Mouse (Mus musculus) liver, adult 2 months (tissue): ENCODE data around the gene Ift22. TPM values are rescaled to one million over a fixed set of nuclear protein-coding genes. Genes with fewer than 3 reads are reported as not detected.

Experiments
- DNase-seq: peaks from one replicate; pipeline ENCODE4 v3.0.0-alpha.2; 2011; ENCODE audit warnings: low read depth, low spot score; ENCODE audit errors: extremely low read depth
- H3K27ac ChIP-seq: fragments of 200-500 bp; replicated peaks from 2 replicates; pipeline ENCODE4 v1.5.1; 2012; ENCODE audit warnings: low read depth, mild to moderate bottlenecking, control low read depth, inconsistent platforms, low read length; ENCODE audit not compliant: insufficient read depth
- H3K27me3 ChIP-seq: fragments of 200-500 bp; 2 replicates; pipeline ENCODE4 v1.6.1; 2012; ENCODE audit warnings: mild to moderate bottlenecking, moderate library complexity, low read length, inconsistent platforms; ENCODE audit not compliant: control insufficient read depth, insufficient read depth
- H3K36me3 ChIP-seq: fragments of 200-500 bp; 2 replicates; pipeline ENCODE4 v1.6.1; 2012; ENCODE audit warnings: low read length, inconsistent platforms; ENCODE audit not compliant: control insufficient read depth, insufficient read depth
- H3K4me1 ChIP-seq: fragments of 200-500 bp; 2 replicates; pipeline ENCODE4 v1.6.1; 2011; ENCODE audit warnings: low read length; ENCODE audit not compliant: control insufficient read depth, insufficient read depth
- H3K4me3 ChIP-seq: fragments of 200-500 bp; 2 replicates; pipeline ENCODE4 v1.5.1; 2011; ENCODE audit warnings: low read depth, mild to moderate bottlenecking, control low read depth, low read length, moderate library complexity; ENCODE audit not compliant: insufficient read depth
- H3K79me2 ChIP-seq: fragments of 200-500 bp; 2 replicates; pipeline ENCODE4 v1.6.1; 2012; ENCODE audit warnings: inconsistent platforms, mild to moderate bottlenecking, low read length, moderate library complexity; ENCODE audit not compliant: control insufficient read depth, insufficient read depth
- H3K9ac ChIP-seq: fragments of 200-500 bp; 2 replicates; pipeline ENCODE4 v1.6.1; 2012; ENCODE audit warnings: low read depth, mild to moderate bottlenecking, control low read depth, inconsistent platforms, low read length
- CTCF ChIP-seq: fragments of 200-500 bp; IDR thresholded peaks from 2 replicates; pipeline ENCODE4 v1.5.1; 2011; ENCODE audit warnings: low read depth, low read length, control low read depth
- POLR2A ChIP-seq: fragments of 200-500 bp; IDR thresholded peaks from 2 replicates; pipeline ENCODE4 v1.6.1; 2011; ENCODE audit warnings: low read length, control low read depth; ENCODE audit not compliant: insufficient read depth; ENCODE audit errors: extremely low read depth
- WGBS: fragments of 180-500 bp; shearing (Covaris S2); methylation state at CpG from one replicate; pipeline ENCODE4 v1.1.7; 2018; 5-methylcytosine and 5-hydroxymethylcytosine counted together
- polyA plus RNA-seq: library from polyadenylated mRNA; depleted of rRNA; stranded (reverse); fragments of >200 nt; gene quantifications from 2 replicates; pipeline ENCODE4 v1.2.3, GENCODE M21; 2012
- total RNA-seq: library from RNA; depleted of rRNA; stranded (reverse); fragments of >200 nt; gene quantifications from 2 replicates; pipeline ENCODE4 v1.2.3, GENCODE M21; 2014

Ift22 gene
- total and polyA plus RNA-seq, 2 experiments = 2.4 to 3.8 TPM

DNA sequence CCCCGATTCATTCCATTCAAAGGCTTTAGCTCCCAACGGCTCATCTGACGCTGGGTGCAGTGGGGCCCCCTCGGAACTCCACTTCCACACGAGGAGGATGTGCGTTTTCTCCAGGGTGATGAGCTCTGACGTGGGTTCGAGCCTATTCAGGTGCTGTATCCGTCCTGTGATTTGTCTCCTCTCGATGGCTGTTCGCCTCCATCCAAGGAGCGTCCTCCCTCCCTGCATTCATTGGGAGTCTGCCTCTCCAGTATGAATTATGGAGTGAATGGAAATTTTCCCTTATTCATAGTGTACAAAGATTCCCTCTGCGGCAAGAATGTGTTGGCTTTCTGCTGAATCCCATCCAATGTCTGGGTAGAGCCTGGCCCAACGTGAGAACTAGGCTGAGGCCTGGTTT lies 23.9 kb downstream of the Ift22 start:
- Histone ChIP-seq H3K4me3 (no peak overlapping the region), H3K27ac (no peak overlapping the region), H3K27me3 (no peaks in the 10 kb centered on the region), H3K4me1 (no peaks in the 10 kb centered on the region), H3K36me3 (no peaks in the 10 kb centered on the region), H3K9ac (no peak overlapping the region), H3K79me2 (no peaks in the 10 kb centered on the region)
- no peak for DNase-seq
- TF ChIP-seq POLR2A (no peak), CTCF (no peak)
- WGBS = 92% methylated on average over 14 of the region's 14 CpGs

DNA sequence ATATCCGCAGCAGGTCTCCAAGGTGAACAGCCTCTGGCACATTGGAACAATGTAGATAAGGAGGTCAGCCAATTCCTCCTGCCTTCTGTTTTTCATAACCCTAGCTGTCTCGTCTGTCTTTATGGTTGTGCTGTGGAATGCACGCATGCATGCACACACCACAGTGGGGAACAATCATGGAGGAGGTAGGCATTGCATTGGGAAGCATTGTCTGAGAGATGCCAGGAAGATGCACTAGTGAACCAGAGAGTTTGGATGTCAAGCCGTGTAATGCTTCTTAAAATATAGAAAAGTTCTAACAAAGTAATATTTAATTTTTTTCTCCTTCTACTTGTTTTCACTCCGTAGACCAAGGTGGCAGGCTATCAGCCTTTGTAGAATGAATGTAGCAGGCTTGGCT lies 25.0 kb downstream of the Ift22 start:
- WGBS = 80% methylated on average over 5 of the region's 5 CpGs
- no peaks in the 10 kb centered on the region for H3K79me2 ChIP-seq
- H3K27me3 ChIP-seq = no peaks in the 10 kb centered on the region
- no peaks in the 10 kb centered on the region for H3K4me1 ChIP-seq
- TF ChIP-seq POLR2A = no peak
- TF ChIP-seq CTCF = no peak
- H3K27ac ChIP-seq = no peak overlapping the region
- DNase-seq = peak; percentile 28
- H3K36me3 ChIP-seq = no peaks in the 10 kb centered on the region
- H3K9ac ChIP-seq = no peak overlapping the region
- no peak overlapping the region for H3K4me3 ChIP-seq

DNA sequence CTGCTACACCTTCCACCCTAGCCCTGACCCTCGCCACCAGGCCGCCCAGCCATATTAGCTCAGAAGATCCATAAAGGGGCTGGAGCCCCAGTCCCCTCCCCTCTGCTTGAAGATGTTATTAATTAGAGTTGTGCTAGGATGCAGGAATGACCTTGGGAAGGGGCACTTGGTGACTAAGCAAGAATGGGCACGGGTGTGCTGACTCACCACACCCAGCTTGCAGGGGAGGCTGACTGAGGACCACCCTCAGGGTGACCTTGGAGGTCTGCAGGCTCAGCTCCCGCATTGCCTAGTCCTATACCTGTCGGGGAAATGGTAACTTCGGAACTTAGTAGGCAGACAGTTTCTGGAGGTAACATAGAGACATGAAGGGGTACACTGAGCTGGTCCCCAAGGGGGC lies 26.0 kb downstream of the Ift22 start:
- H3K36me3 ChIP-seq = no peaks in the 10 kb centered on the region
- no peaks in the 10 kb centered on the region for H3K79me2 ChIP-seq
- DNase-seq = no peak
- H3K9ac ChIP-seq = no peak overlapping the region
- H3K27ac ChIP-seq = no peak overlapping the region
- TF ChIP-seq POLR2A = no peak
- no peak for TF ChIP-seq CTCF
- no peaks in the 10 kb centered on the region for H3K4me1 ChIP-seq
- H3K27me3 ChIP-seq = no peaks in the 10 kb centered on the region
- WGBS = 92% methylated on average over 6 of the region's 6 CpGs
- no peak overlapping the region for H3K4me3 ChIP-seq

DNA sequence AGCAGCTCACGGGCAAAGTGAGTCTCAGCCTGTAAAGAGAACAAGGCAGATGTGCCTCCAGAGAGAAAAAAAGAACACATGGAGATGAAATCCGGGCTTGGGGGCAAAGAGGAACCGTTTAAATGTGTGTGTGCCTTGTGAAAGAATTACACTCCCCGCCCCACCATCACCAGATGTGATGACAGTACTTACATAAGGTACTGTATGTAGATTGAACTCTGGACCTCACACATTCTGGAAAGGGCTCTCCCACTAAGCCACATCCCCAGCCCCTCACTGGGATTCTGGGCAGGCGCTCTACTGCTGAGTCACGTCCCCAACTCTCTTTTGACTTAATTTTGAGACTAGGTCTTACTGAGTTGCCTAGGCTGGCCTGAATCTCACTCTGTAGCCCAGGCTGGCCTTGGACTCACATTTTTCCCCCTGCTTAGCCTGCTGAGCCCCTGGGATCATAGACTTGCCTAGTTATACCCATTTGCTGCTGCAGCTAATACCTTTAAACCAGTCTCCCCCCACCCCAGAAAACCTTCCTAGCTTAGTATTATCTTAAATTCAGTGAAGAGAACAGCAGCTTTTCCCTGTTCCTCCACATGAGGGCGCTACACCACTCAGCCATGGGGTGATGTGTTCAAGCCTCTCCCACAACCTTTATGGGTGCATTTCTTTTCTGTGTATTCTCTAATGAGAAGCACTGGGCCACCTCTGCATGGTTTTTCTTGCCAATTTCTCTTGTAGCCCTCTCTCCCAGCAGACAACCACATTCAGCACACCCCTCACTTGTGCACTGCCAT lies 28.1 kb downstream of the Ift22 start:
- Histone ChIP-seq H3K4me3 (no peak overlapping the region), H3K4me1 (no peaks in the 10 kb centered on the region), H3K27me3 (no peaks in the 10 kb centered on the region), H3K27ac (no peak overlapping the region), H3K9ac (no peak overlapping the region), H3K79me2 (no peaks in the 10 kb centered on the region), H3K36me3 (no peaks in the 10 kb centered on the region)
- WGBS = 60% methylated on average over 7 of the region's 7 CpGs
- TF ChIP-seq POLR2A = no peak
- TF ChIP-seq CTCF = peak; percentile 53; the same call in 1 of the 2 replicates
- no peak for DNase-seq

DNA sequence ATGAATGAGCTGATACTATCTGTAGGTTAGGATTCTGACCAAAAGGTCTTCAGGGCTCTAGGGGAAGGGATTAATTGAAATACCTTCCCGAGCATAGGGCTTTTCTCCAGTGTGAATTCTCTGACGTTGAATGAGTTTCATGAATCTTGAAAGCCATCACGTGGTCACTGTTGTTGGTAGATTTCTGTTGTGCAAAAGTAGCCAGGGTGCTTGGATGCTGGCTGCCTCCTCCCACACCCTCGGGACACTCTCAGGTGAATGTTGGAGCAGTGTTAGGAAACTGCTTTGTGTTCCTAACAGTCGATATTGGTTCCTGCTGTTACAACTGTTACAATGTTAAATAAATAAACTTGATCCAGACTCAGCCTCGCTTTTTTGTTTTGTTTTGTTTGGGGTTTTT lies 28.8 kb downstream of the Ift22 start:
- Histone ChIP-seq H3K9ac (no peak overlapping the region), H3K27ac (no peak overlapping the region), H3K36me3 (no peaks in the 10 kb centered on the region), H3K27me3 (no peaks in the 10 kb centered on the region), H3K4me1 (no peaks in the 10 kb centered on the region), H3K79me2 (no peaks in the 10 kb centered on the region), H3K4me3 (no peak overlapping the region)
- 73% methylated on average over 6 of the region's 6 CpGs for WGBS
- TF ChIP-seq POLR2A (no peak), CTCF (no peak)
- no peak for DNase-seq

DNA sequence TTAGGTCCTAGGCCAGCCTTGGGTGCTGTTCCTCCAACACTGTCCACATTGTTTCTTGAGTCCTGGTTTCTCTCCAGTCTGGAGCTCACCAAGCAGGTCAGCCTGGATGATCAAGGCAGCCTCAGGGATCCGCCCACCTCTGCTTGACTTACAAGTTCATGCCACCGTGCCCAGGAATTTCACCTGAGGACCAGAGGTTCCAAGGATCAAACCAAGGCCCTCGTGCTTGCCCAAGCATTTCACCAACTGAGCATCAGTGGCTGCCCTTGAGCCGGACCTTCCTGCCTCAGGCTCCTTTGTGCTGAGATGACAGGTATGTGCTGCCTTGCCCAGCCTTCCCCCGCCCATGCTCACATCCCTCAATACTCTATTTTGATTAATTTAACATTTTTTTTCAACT lies 29.7 kb downstream of the Ift22 start:
- Histone ChIP-seq H3K27ac (no peak overlapping the region), H3K4me3 (no peak overlapping the region), H3K4me1 (no peaks in the 10 kb centered on the region), H3K79me2 (no peaks in the 10 kb centered on the region), H3K27me3 (no peaks in the 10 kb centered on the region), H3K36me3 (no peaks in the 10 kb centered on the region), H3K9ac (no peak overlapping the region)
- WGBS = 88% methylated on average over 5 of the region's 5 CpGs
- TF ChIP-seq POLR2A (no peak), CTCF (no peak)
- no peak for DNase-seq
